Mouse (Mus musculus) ES-E14 (cell line): ENCODE data around the gene Card9. TPM values are rescaled to one million over a fixed set of nuclear protein-coding genes. Genes with fewer than 3 reads are reported as not detected.
A peak's percentile ranks its signal among the peaks of the same experiment; 100 is the strongest.

Source experiments
- DNase-seq: peaks from one replicate; pipeline ENCODE4 v3.0.0-alpha.2; 2013; ENCODE audit warnings: low read depth, low spot score
- H3K27ac ChIP-seq: 2 replicates; pipeline ENCODE4 v1.5.1; 2012; ENCODE audit warnings: low read depth, mild to moderate bottlenecking, low read length, moderate library complexity, mixed read lengths; ENCODE audit not compliant: poor library complexity, insufficient read depth, severe bottlenecking
- H3K36me3 ChIP-seq: 2 replicates; pipeline ENCODE4 v1.6.1; 2012; ENCODE audit warnings: mild to moderate bottlenecking, low read length, moderate library complexity, mixed read lengths; ENCODE audit not compliant: control insufficient read depth, poor library complexity, insufficient read depth, severe bottlenecking
- H3K4me1 ChIP-seq, 2 experiments: fragments of 150-350 bp in 1 of 2; sonication (generic) in 1 of 2; 2 replicates each; pipeline ENCODE4 v1.6.1; 2012; ENCODE audit warnings: low read length in 2 of 2, mild to moderate bottlenecking in 1 of 2, mixed read lengths in 1 of 2; ENCODE audit not compliant: control insufficient read depth in 2 of 2, insufficient read depth in 2 of 2, poor library complexity in 1 of 2
- H3K4me3 ChIP-seq, 2 experiments: fragments of 150-350 bp in 1 of 2; sonication (generic) in 1 of 2; 2 replicates each; pipeline ENCODE4 v1.5.1; 2012; ENCODE audit warnings: low read length in 2 of 2, low read depth in 1 of 2, mild to moderate bottlenecking in 1 of 2, mixed read lengths in 1 of 2; ENCODE audit not compliant: insufficient read depth in 1 of 2, poor library complexity in 1 of 2, severe bottlenecking in 1 of 2
- H3K9ac ChIP-seq: 2 replicates; pipeline ENCODE4 v1.6.1; 2012; ENCODE audit warnings: low read depth, mild to moderate bottlenecking, low read length, mixed read lengths; ENCODE audit not compliant: poor library complexity, insufficient read depth, severe bottlenecking
- H3K9me3 ChIP-seq: fragments of 150-350 bp; sonication (generic); 2 replicates; pipeline ENCODE4 v1.6.1; 2012; ENCODE audit warnings: low read depth, mild to moderate bottlenecking, low read length; ENCODE audit not compliant: control insufficient read depth, insufficient read depth
- CHD2 ChIP-seq: IDR thresholded peaks from 2 replicates; pipeline ENCODE4 v1.6.1; 2014; ENCODE audit warnings: mild to moderate bottlenecking, low read depth, low read length, inconsistent platforms
- HCFC1 ChIP-seq: IDR thresholded peaks from 2 replicates; pipeline ENCODE4 v1.6.1; 2012; ENCODE audit warnings: low read length, inconsistent platforms, borderline replicate concordance; ENCODE audit not compliant: insufficient read depth
- MAFK ChIP-seq: IDR thresholded peaks from 2 replicates; pipeline ENCODE4 v1.6.1; 2014; ENCODE audit warnings: mild to moderate bottlenecking, low read depth, low read length, inconsistent platforms; ENCODE audit not compliant: insufficient read depth
- ZC3H11A ChIP-seq: IDR thresholded peaks from 2 replicates; pipeline ENCODE4 v1.6.1; 2012; ENCODE audit warnings: low read depth, mild to moderate bottlenecking, inconsistent platforms, low read length, borderline replicate concordance
- ZNF384 ChIP-seq: IDR thresholded peaks from 2 replicates; pipeline ENCODE4 v1.6.1; 2012; ENCODE audit warnings: low read depth, low read length, inconsistent platforms
- in situ Hi-C, 2 experiments: fragments of 600-800 bp; cut with MboI; formaldehyde crosslinking; loops; one replicate each; pipeline ENCODE4 v1.15.1; 2025; ENCODE audit warnings: low sequenced_read_pairs in 2 of 2, inconsistent platforms in 1 of 2; ENCODE audit not compliant: unreplicated experiment in 2 of 2
- total RNA-seq: library from RNA; depleted of rRNA; stranded (reverse); fragments of 300-350 nt; gene quantifications from 2 replicates; pipeline ENCODE4 v1.2.3, GENCODE M21; 2012

Card9 gene
- total RNA-seq, 1 experiment, result 0.76 TPM

GRCm38 (mm10) chr2:26351358-26352290 lies 9.1 kb downstream of the Card9 start, which contains the start of gene Dnlz:
Gene Dnlz (minus strand): TSS chr2:26352110.
- Histone ChIP-seq H3K4me3 (peak within 1 kb of the TSS; percentile 89), H3K4me1 (peaks cover 0 to 10% of the 10 kb centered on the region in 2 experiments; a peak in 2 of 4 replicates), H3K27ac (peak within 1 kb of the TSS; percentile 61), H3K36me3 (peaks cover 2% of the 10 kb centered on the region; the same call in 1 of the 2 replicates), H3K9me3 (no peaks in the 10 kb centered on the region), H3K9ac (peak within 1 kb of the TSS; percentile 89)
- DNase-seq, result peak; percentile 81
- peak; percentile 7; the same call in 1 of the 2 replicates for TF ChIP-seq ZC3H11A
- TF ChIP-seq CHD2, result no peak
- TF ChIP-seq HCFC1, result peak; percentile 93
- in situ Hi-C loops, result no loop called here

GRCm38 (mm10) chr2:26348241-26348640 lies 12.5 kb downstream of the Card9 start:
- H3K27ac ChIP-seq, result no peak overlapping the region
- H3K9me3 ChIP-seq, result no peaks in the 10 kb centered on the region
- TF ChIP-seq ZC3H11A (no peak), CHD2 (no peak), HCFC1 (no peak), MAFK (no peak), ZNF384 (no peak)
- no peak for DNase-seq
- peaks cover 0 to 9% of the 10 kb centered on the region in 2 experiments; a peak in 2 of 4 replicates for H3K4me1 ChIP-seq
- in situ Hi-C loops, result no loop called here
- H3K36me3 ChIP-seq, result peaks cover 2% of the 10 kb centered on the region; the same call in 1 of the 2 replicates
- no peak overlapping the region for H3K9ac ChIP-seq
- H3K4me3 ChIP-seq, result no peak overlapping the region

- Histone ChIP-seq H3K27ac (no peak overlapping the region; the same call in 1 of the 2 replicates), H3K4me3 (no peak overlapping the region), H3K4me1 (peaks cover 5 to 17% of the 10 kb centered on the region in 2 experiments; a peak in 3 of 4 replicates), H3K9me3 (no peaks in the 10 kb centered on the region), H3K9ac (no peak overlapping the region), H3K36me3 (no peaks in the 10 kb centered on the region)
- no peak for DNase-seq
- in situ Hi-C loops, result no loop called here
- TF ChIP-seq CHD2 (no peak), MAFK (no peak), ZNF384 (no peak), HCFC1 (no peak), ZC3H11A (no peak)
These were observed 17.9 kb downstream of the Card9 start for GRCm38 (mm10) chr2:26342609-26343490.

GRCm38 (mm10) chr2:26342044-26342443 lies 18.7 kb downstream of the Card9 start:
- peaks cover 5 to 17% of the 10 kb centered on the region in 2 experiments; a peak in 3 of 4 replicates for H3K4me1 ChIP-seq
- no peak for DNase-seq
- H3K27ac ChIP-seq, result no peak overlapping the region
- no peaks in the 10 kb centered on the region for H3K36me3 ChIP-seq
- no peak overlapping the region for H3K9ac ChIP-seq
- no peaks in the 10 kb centered on the region for H3K9me3 ChIP-seq
- TF ChIP-seq MAFK (no peak), ZNF384 (no peak), ZC3H11A (no peak), HCFC1 (no peak), CHD2 (no peak)
- no peak overlapping the region for H3K4me3 ChIP-seq
- in situ Hi-C loops, result no loop called here
